Mouse (Mus musculus): ENCODE results near the gene Ppp1r18.

Ppp1r18 gene

GRCm38 (mm10) chr17:35865481-35866280 is at the start of gene Ppp1r18:
Gene Ppp1r18, plus strand, starts transcription at chr17:35865593.
- DNase-seq: peak; percentile 67

- no peak for DNase-seq
Measured at GRCm38 (mm10) chr17:35815836-35816235, 49.6 kb upstream of the Ppp1r18 start.

GRCm38 (mm10) chr17:35816686-35817085 is 48.7 kb upstream of the Ppp1r18 start:
- DNase-seq: no peak

- DNase-seq: no peak
Measured at GRCm38 (mm10) chr17:35817226-35817625, 48.2 kb upstream of the Ppp1r18 start.

- DNase-seq: no peak
Measured at GRCm38 (mm10) chr17:35820111-35820510, 45.3 kb upstream of the Ppp1r18 start.

- peak; percentile 87 for DNase-seq
Measured at GRCm38 (mm10) chr17:35821439-35822430, 43.7 kb upstream of the Ppp1r18 start, which contains the start of gene Ier3. Gene Ier3, plus strand, starts transcription at chr17:35821684.

GRCm38 (mm10) chr17:35822564-35822963 is 42.8 kb upstream of the Ppp1r18 start:
- no peak for DNase-seq

- DNase-seq: peak; percentile 94
Measured at GRCm38 (mm10) chr17:35822964-35823937, 42.1 kb upstream of the Ppp1r18 start, which contains the start of gene Flot1. Gene Flot1, plus strand, starts transcription at chr17:35823230.

GRCm38 (mm10) chr17:35824402-35824801 is 41.0 kb upstream of the Ppp1r18 start:
- DNase-seq: peak; percentile 63

- DNase-seq: no peak
Measured at GRCm38 (mm10) chr17:35825109-35825850, 40.1 kb upstream of the Ppp1r18 start.

GRCm38 (mm10) chr17:35829737-35830136 is 35.7 kb upstream of the Ppp1r18 start:
- DNase-seq: peak; percentile 90

GRCm38 (mm10) chr17:35832400-35833238 is 32.8 kb upstream of the Ppp1r18 start:
- DNase-seq: no peak

- DNase-seq: no peak
Measured at GRCm38 (mm10) chr17:35833239-35833751, 32.1 kb upstream of the Ppp1r18 start.

GRCm38 (mm10) chr17:35833894-35834293 is 31.5 kb upstream of the Ppp1r18 start:
- DNase-seq: no peak

GRCm38 (mm10) chr17:35834696-35835422 is 30.5 kb upstream of the Ppp1r18 start:
- no peak for DNase-seq

- no peak for DNase-seq
Measured at GRCm38 (mm10) chr17:35835424-35836140, 29.8 kb upstream of the Ppp1r18 start.

GRCm38 (mm10) chr17:35836178-35836965 is 29.0 kb upstream of the Ppp1r18 start:
- DNase-seq: peak; percentile 81

- peak; percentile 96 for DNase-seq
Measured at GRCm38 (mm10) chr17:35836991-35837422, 28.4 kb upstream of the Ppp1r18 start.

Measured in liver (tissue).